Mouse (Mus musculus) embryonic facial prominence, embryonic 15.5 days (tissue): ENCODE data around the gene Porcn. TPM values are rescaled to one million over a fixed set of nuclear protein-coding genes. Genes with fewer than 3 reads are reported as not detected.

ENCODE experiments used
- ATAC-seq: fragments of 200-750 bp; cut with Nextera tagmentation; 2 replicates; pipeline ENCODE4 v1.8.0; 2017; ENCODE audit warnings: low read depth, moderate TSS enrichment; ENCODE audit not compliant: insufficient number of reproducible peaks, low FRiP score, low TSS enrichment
- H3K27ac ChIP-seq: fragments of 300-500 bp; sonication (generic); replicated peaks from 2 replicates; pipeline ENCODE4 v1.5.1; 2015; ENCODE audit warnings: mild to moderate bottlenecking, inconsistent platforms
- H3K27me3 ChIP-seq: fragments of 300-500 bp; sonication (generic); 2 replicates; pipeline ENCODE4 v1.6.1; 2015; ENCODE audit warnings: inconsistent platforms
- H3K36me3 ChIP-seq: fragments of 300-500 bp; sonication (generic); 2 replicates; pipeline ENCODE4 v1.6.1; 2015; ENCODE audit warnings: mild to moderate bottlenecking, inconsistent platforms
- H3K4me1 ChIP-seq: fragments of 300-500 bp; sonication (generic); 2 replicates; pipeline ENCODE4 v1.6.1; 2015; ENCODE audit warnings: inconsistent platforms
- H3K4me2 ChIP-seq: fragments of 300-500 bp; sonication (generic); replicated peaks from 2 replicates; pipeline ENCODE4 v1.6.1; 2015; ENCODE audit warnings: mild to moderate bottlenecking, inconsistent platforms
- H3K4me3 ChIP-seq: fragments of 300-500 bp; sonication (generic); replicated peaks from 2 replicates; pipeline ENCODE4 v1.5.1; 2015; ENCODE audit warnings: mild to moderate bottlenecking, inconsistent platforms
- H3K9ac ChIP-seq: fragments of 300-500 bp; sonication (generic); 2 replicates; pipeline ENCODE4 v1.6.1; 2015; ENCODE audit warnings: inconsistent platforms
- H3K9me3 ChIP-seq: fragments of 300-500 bp; sonication (generic); replicated peaks from 2 replicates; pipeline ENCODE4 v1.6.1; 2016; ENCODE audit warnings: inconsistent platforms
- WGBS: fragments of 180-500 bp; shearing (Covaris S2); methylation state at CpG from one replicate; pipeline ENCODE4 v1.1.7; 2015; 5-methylcytosine and 5-hydroxymethylcytosine counted together
- polyA plus RNA-seq: library from polyadenylated mRNA; unstranded; fragments of >200 nt; fragmentation: Nextera tagmentation; extraction: Ambion mirVana; gene quantifications from 2 replicates; pipeline ENCODE4 v1.2.1, GENCODE M21; 2015

The Porcn gene
- polyA plus RNA-seq, 1 experiment from 2014 or later, result 11.7 TPM

GRCm38 (mm10) chrX:8230272-8230671, 23.9 kb upstream of the Porcn start:
- WGBS, result 79% methylated on average over 4 of the region's 4 CpGs
- H3K9me3 ChIP-seq, result no peaks in the 10 kb centered on the region
- H3K4me2 ChIP-seq, result no peak overlapping the region
- H3K36me3 ChIP-seq, result no peaks in the 10 kb centered on the region
- H3K27me3 ChIP-seq, result no peaks in the 10 kb centered on the region
- ATAC-seq, result no peak
- H3K4me1 ChIP-seq, result no peaks in the 10 kb centered on the region
- H3K4me3 ChIP-seq, result no peak overlapping the region
- no peak overlapping the region for H3K9ac ChIP-seq
- no peak overlapping the region for H3K27ac ChIP-seq

- ATAC-seq, result no peak
- WGBS, result 79% methylated on average over 7 of the region's 7 CpGs
- H3K27ac ChIP-seq, result 0 out of 2 replicates have a peak overlapping the region, but pooled peaks have one; percentile 55
- H3K4me1 ChIP-seq, result no peaks in the 10 kb centered on the region
- H3K9ac ChIP-seq, result no peak overlapping the region
- H3K27me3 ChIP-seq, result no peaks in the 10 kb centered on the region
- H3K9me3 ChIP-seq, result no peaks in the 10 kb centered on the region
- H3K36me3 ChIP-seq, result no peaks in the 10 kb centered on the region
- no peak overlapping the region for H3K4me2 ChIP-seq
- no peak overlapping the region for H3K4me3 ChIP-seq
These were observed 17.1 kb upstream of the Porcn start for GRCm38 (mm10) chrX:8223473-8223872.

GRCm38 (mm10) chrX:8222678-8223421, 16.5 kb upstream of the Porcn start:
- peak; percentile 39; the same call in 1 of the 2 replicates for ATAC-seq
- Histone ChIP-seq H3K4me2 (no peak overlapping the region), H3K9me3 (no peaks in the 10 kb centered on the region), H3K36me3 (no peaks in the 10 kb centered on the region), H3K4me3 (no peak overlapping the region), H3K4me1 (no peaks in the 10 kb centered on the region), H3K27me3 (no peaks in the 10 kb centered on the region), H3K9ac (no peak overlapping the region), H3K27ac (peak overlapping the region; percentile 55; the same call in 1 of the 2 replicates)
- 34% methylated on average over 7 of the region's 7 CpGs for WGBS

- H3K36me3 ChIP-seq, result no peaks in the 10 kb centered on the region
- 44% methylated on average over 3 of the region's 3 CpGs for WGBS
- H3K27ac ChIP-seq, result no peak overlapping the region
- no peak for ATAC-seq
- no peak overlapping the region for H3K4me2 ChIP-seq
- no peaks in the 10 kb centered on the region for H3K27me3 ChIP-seq
- H3K4me1 ChIP-seq, result no peaks in the 10 kb centered on the region
- no peak overlapping the region for H3K4me3 ChIP-seq
- H3K9ac ChIP-seq, result no peak overlapping the region
- no peaks in the 10 kb centered on the region for H3K9me3 ChIP-seq
These were observed 16.0 kb upstream of the Porcn start for GRCm38 (mm10) chrX:8222296-8222677.

GRCm38 (mm10) chrX:8219651-8220050, 13.3 kb upstream of the Porcn start:
- Histone ChIP-seq H3K4me1 (no peaks in the 10 kb centered on the region), H3K9me3 (no peaks in the 10 kb centered on the region), H3K9ac (no peak overlapping the region), H3K27ac (no peak overlapping the region), H3K4me3 (no peak overlapping the region), H3K27me3 (no peaks in the 10 kb centered on the region), H3K36me3 (no peaks in the 10 kb centered on the region), H3K4me2 (no peak overlapping the region)
- ATAC-seq, result no peak
- WGBS, result 38% methylated on average over 8 of the region's 8 CpGs

- Histone ChIP-seq H3K36me3 (no peaks in the 10 kb centered on the region), H3K9me3 (no peaks in the 10 kb centered on the region), H3K4me3 (no peak overlapping the region), H3K4me1 (no peaks in the 10 kb centered on the region), H3K9ac (no peak overlapping the region), H3K27ac (no peak overlapping the region), H3K4me2 (no peak overlapping the region), H3K27me3 (no peaks in the 10 kb centered on the region)
- no peak for ATAC-seq
- WGBS, result 56% methylated on average over 2 of the region's 2 CpGs
These were observed 11.8 kb upstream of the Porcn start for GRCm38 (mm10) chrX:8218114-8218513.

- ATAC-seq, result no peak
- no peak overlapping the region for H3K4me2 ChIP-seq
These were observed 11.1 kb upstream of the Porcn start for GRCm38 (mm10) chrX:8217383-8217782.

GRCm38 (mm10) chrX:8211490-8212207, 5.3 kb upstream of the Porcn start:
- H3K9me3 ChIP-seq, result no peaks in the 10 kb centered on the region
- no peak for ATAC-seq

More at GRCm38 (mm10) chrX:8217383-8217782, 11.1 kb upstream of the Porcn start:
- Histone ChIP-seq H3K36me3 (no peaks in the 10 kb centered on the region), H3K27ac (no peak overlapping the region), H3K27me3 (no peaks in the 10 kb centered on the region), H3K4me1 (no peaks in the 10 kb centered on the region), H3K4me3 (no peak overlapping the region), H3K9me3 (no peaks in the 10 kb centered on the region), H3K9ac (no peak overlapping the region)
- WGBS, result 36% methylated on average over 6 of the region's 6 CpGs

GRCm38 (mm10) chrX:8209720-8210119, 3.4 kb upstream of the Porcn start:
- H3K9ac ChIP-seq, result no peak overlapping the region
- no peak overlapping the region for H3K27ac ChIP-seq
- H3K4me3 ChIP-seq, result no peak overlapping the region
- H3K4me1 ChIP-seq, result no peaks in the 10 kb centered on the region
- ATAC-seq, result no peak
- H3K27me3 ChIP-seq, result no peaks in the 10 kb centered on the region
- H3K9me3 ChIP-seq, result no peaks in the 10 kb centered on the region
- 48% methylated on average over 2 of the region's 2 CpGs for WGBS
- H3K4me2 ChIP-seq, result no peak overlapping the region
- no peaks in the 10 kb centered on the region for H3K36me3 ChIP-seq

More at GRCm38 (mm10) chrX:8211490-8212207, 5.3 kb upstream of the Porcn start:
- Histone ChIP-seq H3K4me2 (no peak overlapping the region), H3K4me3 (no peak overlapping the region), H3K27me3 (no peaks in the 10 kb centered on the region), H3K4me1 (no peaks in the 10 kb centered on the region), H3K36me3 (no peaks in the 10 kb centered on the region), H3K27ac (no peak overlapping the region), H3K9ac (no peak overlapping the region)
- WGBS, result 77% methylated on average over 7 of the region's 7 CpGs

GRCm38 (mm10) chrX:8207224-8207623, 899 bp upstream of the Porcn start:
- WGBS, result 28% methylated on average over 4 of the region's 4 CpGs
- Histone ChIP-seq H3K9ac (no peak overlapping the region), H3K9me3 (no peaks in the 10 kb centered on the region), H3K27me3 (no peaks in the 10 kb centered on the region), H3K4me3 (no peak overlapping the region), H3K36me3 (no peaks in the 10 kb centered on the region), H3K4me2 (peak overlapping the region; percentile 64; the same call in 1 of the 2 replicates), H3K4me1 (no peaks in the 10 kb centered on the region), H3K27ac (no peak overlapping the region)
- ATAC-seq, result no peak

- Histone ChIP-seq H3K4me3 (peak overlapping the region; percentile 55), H3K4me1 (no peaks in the 10 kb centered on the region), H3K36me3 (no peaks in the 10 kb centered on the region), H3K27ac (no peak overlapping the region), H3K9ac (no peak overlapping the region), H3K4me2 (peak overlapping the region; percentile 64), H3K9me3 (no peaks in the 10 kb centered on the region), H3K27me3 (no peaks in the 10 kb centered on the region)
- ATAC-seq, result no peak
- WGBS, result 17% methylated on average over 11 of the region's 11 CpGs
These were observed 421 bp upstream of the Porcn start for GRCm38 (mm10) chrX:8206694-8207197.
